Mouse (Mus musculus) hindbrain, embryonic 14.5 days (tissue): Measurements from ENCODE around the gene Ahnak2. TPM values are rescaled to one million over a fixed set of nuclear protein-coding genes. Genes with fewer than 3 reads are reported as not detected.

Source experiments
- ATAC-seq: fragments of 200-750 bp; cut with Nextera tagmentation; 2 replicates; pipeline ENCODE4 v1.8.0; 2017; ENCODE audit warnings: moderate number of reproducible peaks, mild to moderate bottlenecking, moderate TSS enrichment, moderate library complexity; ENCODE audit not compliant: low FRiP score
- DNase-seq: peaks from one replicate; pipeline ENCODE4 v3.0.0-alpha.2; 2015; ENCODE audit warnings: low spot score
- H3K27ac ChIP-seq: fragments of 300-500 bp; sonication (generic); 2 replicates; pipeline ENCODE4 v1.5.1; 2014; ENCODE audit warnings: mild to moderate bottlenecking, moderate library complexity
- H3K27me3 ChIP-seq: fragments of 300-500 bp; sonication (generic); 2 replicates; pipeline ENCODE4 v1.6.1; 2014; ENCODE audit warnings: mild to moderate bottlenecking, low read length, mixed read lengths; ENCODE audit not compliant: control insufficient read depth, insufficient read depth
- H3K36me3 ChIP-seq: fragments of 300-500 bp; sonication (generic); replicated peaks from 2 replicates; pipeline ENCODE4 v1.6.1; 2014; ENCODE audit not compliant: control insufficient read depth, insufficient read depth
- H3K4me1 ChIP-seq: fragments of 300-500 bp; sonication (generic); replicated peaks from 2 replicates; pipeline ENCODE4 v1.6.1; 2014; ENCODE audit warnings: antibody characterized with exemption, low read length, mixed read lengths; ENCODE audit not compliant: control insufficient read depth, insufficient read depth
- H3K4me2 ChIP-seq: fragments of 300-500 bp; sonication (generic); replicated peaks from 2 replicates; pipeline ENCODE4 v1.6.1; 2014; ENCODE audit warnings: mild to moderate bottlenecking, moderate library complexity
- H3K4me3 ChIP-seq: fragments of 300-500 bp; sonication (generic); replicated peaks from 2 replicates; pipeline ENCODE4 v1.5.1; 2014; ENCODE audit warnings: mild to moderate bottlenecking, low read length
- H3K9ac ChIP-seq: fragments of 300-500 bp; sonication (generic); 2 replicates; pipeline ENCODE4 v1.6.1; 2014
- H3K9me3 ChIP-seq: fragments of 300-500 bp; sonication (generic); 2 replicates; pipeline ENCODE4 v1.6.1; 2016; ENCODE audit warnings: low read length; ENCODE audit not compliant: control insufficient read depth
- WGBS: fragments of 180-500 bp; shearing (Covaris S2); extraction: QIAGEN DNeasy Blood & Tissue Kit; methylation state at CpG from one replicate; pipeline ENCODE4 v1.1.7; 2014; 5-methylcytosine and 5-hydroxymethylcytosine counted together
- microRNA-seq: library from miRNA; unstranded; fragments of <30 nt; microRNA quantifications from one replicate; pipeline ENCODE4, GENCODE M21; 2016
- polyA plus RNA-seq: library from polyadenylated mRNA; unstranded; fragments of >200 nt; fragmentation: Nextera tagmentation; extraction: Ambion mirVana; gene quantifications from 2 replicates; pipeline ENCODE4 v1.2.1, GENCODE M21; 2014

Gene Ahnak2
- polyA plus RNA-seq, 1 experiment from 2014 or later = 1.9 TPM

DNA sequence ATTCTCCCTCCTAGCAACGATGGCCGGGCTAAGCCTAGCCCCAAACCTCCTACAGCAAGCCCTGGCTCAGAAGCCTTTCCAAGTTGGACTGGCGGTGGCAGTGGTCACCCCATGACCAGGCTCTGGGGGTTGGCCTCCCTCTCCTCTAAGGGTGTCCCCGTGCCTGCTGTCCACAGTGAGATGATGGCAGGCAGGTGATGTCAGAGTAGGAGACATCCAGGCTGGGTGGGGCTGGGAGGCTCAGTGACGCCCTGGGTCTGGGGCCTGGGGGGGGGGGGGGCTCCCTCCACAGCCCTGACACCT, 79.5 kb downstream of the Ahnak2 start:
- 9% methylated on average over 5 of the region's 5 CpGs for WGBS

DNA sequence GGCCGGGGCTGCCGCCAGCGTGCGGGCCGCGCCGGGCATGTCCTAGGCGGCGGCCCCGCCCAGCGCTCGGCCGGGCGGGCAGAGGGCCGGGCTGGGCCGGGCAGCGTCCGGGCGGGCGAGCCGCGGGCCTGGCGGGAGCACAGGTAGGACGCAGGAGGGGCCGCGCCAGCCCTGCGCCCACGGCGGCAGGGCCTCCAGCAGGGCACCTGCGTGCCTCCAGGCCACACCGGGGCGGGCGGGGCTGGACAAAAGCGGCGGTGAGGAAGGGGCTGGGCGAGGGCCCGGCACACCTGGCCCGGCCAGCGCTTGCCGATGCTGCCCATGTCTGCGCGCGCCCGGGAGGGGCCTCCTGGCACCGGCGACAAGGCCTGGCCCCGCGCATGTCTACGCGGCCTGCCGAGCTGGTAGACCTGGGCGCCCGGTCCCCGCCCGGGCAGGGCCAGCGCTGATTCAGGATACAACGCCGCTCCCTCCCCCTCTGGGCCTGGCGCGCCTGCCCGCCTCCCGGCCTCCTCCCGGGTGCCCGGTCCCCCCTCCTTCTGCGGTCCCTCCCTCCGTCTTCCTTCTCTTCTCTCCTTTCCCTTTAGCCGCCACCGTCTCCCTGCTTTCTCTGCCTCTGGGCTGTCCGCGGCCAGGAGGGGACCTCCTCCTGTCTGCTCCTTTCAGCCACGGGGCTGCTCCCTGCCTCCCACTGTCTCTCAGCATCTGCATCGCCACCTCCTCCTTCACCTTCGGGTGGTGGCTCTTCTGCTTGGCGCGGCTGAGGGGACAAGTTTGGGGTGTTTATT, 80.0 kb downstream of the Ahnak2 start:
- H3K4me3 ChIP-seq = peak overlapping the region; percentile 89
- DNase-seq (no peak), ATAC-seq (peak; percentile 65)
- peak overlapping the region; percentile 94 for H3K9ac ChIP-seq
- WGBS = under 1% methylated on average over 59 of the region's 75 CpGs
- H3K27ac ChIP-seq = peak overlapping the region; percentile 76
- peaks cover 18% of the 10 kb centered on the region for H3K36me3 ChIP-seq
- peaks cover 11% of the 10 kb centered on the region for H3K27me3 ChIP-seq
- no peaks in the 10 kb centered on the region for H3K9me3 ChIP-seq
- peaks cover 38% of the 10 kb centered on the region for H3K4me1 ChIP-seq
- H3K4me2 ChIP-seq = peak overlapping the region; percentile 84

More for the DNA sequence above, 79.5 kb downstream of the Ahnak2 start:
- Histone ChIP-seq H3K36me3 (peaks cover 23% of the 10 kb centered on the region), H3K4me2 (peak overlapping the region; percentile 84), H3K27ac (peak overlapping the region; percentile 76; the same call in 1 of the 2 replicates), H3K9me3 (no peaks in the 10 kb centered on the region), H3K4me1 (peaks cover 38% of the 10 kb centered on the region), H3K27me3 (peaks cover 11% of the 10 kb centered on the region), H3K9ac (peak overlapping the region; percentile 94), H3K4me3 (peak overlapping the region; percentile 89)
- ATAC-seq (peak; percentile 7; the same call in 1 of the 2 replicates), DNase-seq (no peak)

Small RNA genes lying within 50 kb of the gene (microRNA-seq; reads per million reads assigned to microRNA genes)
- not detected for gene Mir6940

Other genes with a start within 250 kb of the Ahnak2 start
- 1.0 and 1.5 TPM in 2 replicates for gene Inf2, start 213.9 kb downstream of the Ahnak2 start, polyA plus RNA-seq
- 5.3 and 5.5 TPM in 2 replicates for gene Adssl1, start 182.6 kb downstream of the Ahnak2 start, polyA plus RNA-seq
- gene Siva1, start 158.0 kb downstream of the Ahnak2 start, polyA plus RNA-seq = 54.2 and 58.4 TPM in 2 replicates
- 69.2 and 70.3 TPM in 2 replicates for gene Akt1, start 127.8 kb downstream of the Ahnak2 start, polyA plus RNA-seq
- 2.2 and 4.7 TPM in 2 replicates for gene Zbtb42, start 123.8 kb downstream of the Ahnak2 start, polyA plus RNA-seq
- gene Cep170b, start 82.2 kb downstream of the Ahnak2 start, polyA plus RNA-seq = 39.5 and 41.9 TPM in 2 replicates
- 7.1 and 7.9 TPM in 2 replicates for gene Pld4, start 42.0 kb downstream of the Ahnak2 start, polyA plus RNA-seq
- gene Clba1, start 6.3 kb upstream of the Ahnak2 start, polyA plus RNA-seq = 20.2 and 21.0 TPM in 2 replicates
- gene Cdca4, start 26.8 kb upstream of the Ahnak2 start, polyA plus RNA-seq = 39.1 and 43.4 TPM in 2 replicates
- gene Gpr132, start 65.6 kb upstream of the Ahnak2 start, polyA plus RNA-seq = not detected in 2 replicates
- 12.5 and 16.1 TPM in 2 replicates for gene Jag2, start 127.1 kb upstream of the Ahnak2 start, polyA plus RNA-seq
- gene Nudt14, start 139.5 kb upstream of the Ahnak2 start, polyA plus RNA-seq = 60.9 and 70.1 TPM in 2 replicates
- gene Btbd6, start 173.8 kb upstream of the Ahnak2 start, polyA plus RNA-seq = 52.2 and 52.8 TPM in 2 replicates
- 41.4 and 46.3 TPM in 2 replicates for gene Brf1, start 198.0 kb upstream of the Ahnak2 start, polyA plus RNA-seq
- 26.8 and 27.9 TPM in 2 replicates for gene Pacs2, start 211.9 kb upstream of the Ahnak2 start, polyA plus RNA-seq